Mouse (Mus musculus) ES-E14 (cell line): Measurements from ENCODE around the gene Gsg1l.

ENCODE experiments used
- CHD2 ChIP-seq: IDR thresholded peaks from 2 replicates; pipeline ENCODE4 v1.6.1; 2014; ENCODE audit warnings: mild to moderate bottlenecking, low read depth, low read length, inconsistent platforms
- HCFC1 ChIP-seq: IDR thresholded peaks from 2 replicates; pipeline ENCODE4 v1.6.1; 2012; ENCODE audit warnings: low read length, inconsistent platforms, borderline replicate concordance; ENCODE audit not compliant: insufficient read depth
- MAFK ChIP-seq: IDR thresholded peaks from 2 replicates; pipeline ENCODE4 v1.6.1; 2014; ENCODE audit warnings: mild to moderate bottlenecking, low read depth, low read length, inconsistent platforms; ENCODE audit not compliant: insufficient read depth
- ZC3H11A ChIP-seq: IDR thresholded peaks from 2 replicates; pipeline ENCODE4 v1.6.1; 2012; ENCODE audit warnings: low read depth, mild to moderate bottlenecking, inconsistent platforms, low read length, borderline replicate concordance
- ZNF384 ChIP-seq: IDR thresholded peaks from 2 replicates; pipeline ENCODE4 v1.6.1; 2012; ENCODE audit warnings: low read depth, low read length, inconsistent platforms

GRCm38 (mm10) chr7:126070321-126070720 lies 11.9 kb downstream of the Gsg1l start:
- TF ChIP-seq ZC3H11A: no peak; the same call in 1 of the 2 replicates
- TF ChIP-seq CHD2: no peak
- TF ChIP-seq HCFC1: no peak
- no peak for TF ChIP-seq MAFK
- TF ChIP-seq ZNF384: no peak
